Mouse (Mus musculus) left cerebral cortex, adult 11 months (tissue): ENCODE results near the gene Nr6a1.

Experiments used
- DNase-seq: peaks from one replicate; pipeline ENCODE4 v3.0.0; 2022; ENCODE audit warnings: low spot score

Gene Nr6a1

DNA sequence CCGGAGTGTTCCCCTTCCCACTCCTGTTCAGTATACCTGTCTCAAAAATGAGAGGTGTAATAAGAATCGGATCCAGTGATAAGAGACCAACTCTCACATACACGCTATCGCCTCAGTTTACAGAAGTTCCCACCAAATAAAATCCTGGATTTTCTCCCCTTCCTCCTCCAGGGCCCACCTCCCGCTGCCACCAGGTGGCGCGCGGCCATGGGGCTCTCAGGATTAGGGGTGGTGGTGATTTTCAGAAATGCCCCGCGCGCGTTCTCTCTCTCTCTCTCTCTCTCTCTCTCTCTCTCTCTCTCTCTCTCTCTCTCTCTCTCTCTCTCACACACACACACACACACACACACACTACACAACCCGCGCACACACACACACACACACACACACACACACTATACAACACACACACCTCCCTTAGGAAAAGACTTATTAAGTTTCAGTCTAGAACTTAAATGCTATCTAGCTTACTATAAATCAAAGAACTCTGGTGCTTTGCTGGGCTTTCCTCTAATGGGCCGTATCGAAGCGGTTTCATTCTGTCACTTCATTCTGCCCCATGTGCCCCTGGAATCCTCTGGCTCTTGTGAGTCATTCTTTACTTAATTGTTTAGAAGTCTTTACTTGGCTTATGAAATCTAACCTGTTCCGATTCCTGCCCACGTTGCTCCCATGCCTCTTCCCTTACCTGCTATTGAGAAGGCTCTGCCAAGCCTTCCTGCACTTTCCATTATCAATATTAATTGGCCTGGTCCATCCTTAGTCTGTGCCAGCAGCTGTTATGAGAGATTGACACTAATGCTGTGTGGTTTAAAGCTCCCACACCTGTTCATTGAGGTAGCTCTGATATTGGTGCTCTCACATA lies at the start of gene Nr6a1:
Nr6a1 (minus strand) TSS at position 574 of the 865 bp plus-strand sequence.
- DNase-seq = no peak

DNA sequence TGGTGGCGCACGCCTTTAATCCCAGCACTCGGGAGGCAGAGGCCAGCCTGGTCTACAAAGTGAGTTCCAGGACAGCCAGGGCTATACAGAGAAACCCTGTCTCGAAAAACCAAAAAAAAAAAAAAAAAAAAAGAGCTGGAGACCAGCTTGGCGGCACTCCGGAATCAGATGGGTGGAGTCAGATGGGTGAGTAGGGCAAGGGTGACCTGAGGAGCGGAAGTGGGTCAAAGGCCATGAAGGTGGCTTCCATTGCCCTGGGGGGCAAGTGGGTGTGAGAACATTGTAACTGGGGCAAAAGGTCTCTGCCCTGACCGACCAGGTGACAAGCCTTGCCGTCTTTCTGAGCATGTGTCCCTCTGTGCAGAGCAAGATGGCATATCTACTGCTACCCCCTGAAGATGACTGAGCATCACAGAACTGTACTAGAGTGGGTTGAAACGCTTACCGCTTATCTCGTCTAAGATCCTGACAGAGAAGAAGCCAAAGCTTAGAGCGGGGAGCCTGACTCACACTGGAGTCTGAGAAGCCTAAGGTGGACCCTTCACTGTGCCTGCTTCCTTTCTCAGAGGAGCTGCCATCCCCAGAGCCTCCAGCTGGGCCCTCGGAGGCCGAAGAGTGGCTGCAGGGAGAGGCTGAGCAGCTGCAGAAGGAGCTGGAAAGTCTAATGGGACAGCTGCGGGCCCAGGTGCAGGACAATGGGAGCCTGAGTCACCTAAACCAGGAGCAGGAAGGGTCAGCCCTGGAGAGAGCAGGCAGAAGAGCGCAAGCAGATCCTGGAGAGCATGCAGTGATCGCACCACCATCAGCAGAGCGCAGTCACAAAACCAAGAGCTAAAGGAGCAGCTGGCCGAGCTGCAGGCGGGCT lies 48.7 kb upstream of the Nr6a1 start:
- DNase-seq = no peak

DNA sequence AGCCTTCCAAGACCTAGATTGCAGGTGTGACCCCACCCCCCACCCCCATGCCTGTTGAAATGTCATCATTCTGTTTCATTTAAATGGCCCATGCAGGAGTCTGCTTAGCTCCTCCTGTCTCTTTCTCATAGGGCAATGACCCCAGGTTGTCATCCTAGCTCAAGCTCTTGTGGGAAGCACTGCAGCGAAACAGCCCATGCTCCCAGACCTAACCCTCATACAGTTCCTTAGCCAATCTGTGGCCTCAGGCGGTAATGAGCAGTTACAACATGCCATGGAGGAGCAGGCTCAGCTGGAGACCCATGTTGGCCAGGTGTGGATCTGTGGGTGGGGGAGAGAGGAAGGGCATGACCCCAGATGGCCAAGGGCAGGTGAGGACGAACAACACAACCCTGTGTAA lies 47.7 kb upstream of the Nr6a1 start:
- no peak for DNase-seq

DNA sequence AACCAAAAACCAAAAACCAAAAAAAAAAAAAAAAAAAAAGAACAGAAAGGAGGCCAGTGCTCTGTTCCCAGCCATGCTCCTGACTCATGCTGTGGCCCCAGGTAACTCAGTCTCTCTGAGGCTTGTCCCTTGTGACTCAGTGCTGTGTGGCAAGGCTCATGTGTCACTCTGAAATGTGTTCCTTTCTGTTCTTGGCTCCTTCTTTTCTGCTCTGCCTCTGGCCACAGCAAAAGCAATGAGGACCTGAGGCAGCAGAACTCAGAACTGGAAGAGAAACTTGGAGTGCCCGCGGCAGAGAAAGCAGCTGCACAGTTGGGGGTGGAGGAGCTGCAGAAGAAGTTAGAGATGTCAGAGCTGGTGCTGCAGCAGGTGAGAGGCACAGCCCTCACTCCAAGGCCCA lies 46.7 kb upstream of the Nr6a1 start:
- DNase-seq = no peak

DNA sequence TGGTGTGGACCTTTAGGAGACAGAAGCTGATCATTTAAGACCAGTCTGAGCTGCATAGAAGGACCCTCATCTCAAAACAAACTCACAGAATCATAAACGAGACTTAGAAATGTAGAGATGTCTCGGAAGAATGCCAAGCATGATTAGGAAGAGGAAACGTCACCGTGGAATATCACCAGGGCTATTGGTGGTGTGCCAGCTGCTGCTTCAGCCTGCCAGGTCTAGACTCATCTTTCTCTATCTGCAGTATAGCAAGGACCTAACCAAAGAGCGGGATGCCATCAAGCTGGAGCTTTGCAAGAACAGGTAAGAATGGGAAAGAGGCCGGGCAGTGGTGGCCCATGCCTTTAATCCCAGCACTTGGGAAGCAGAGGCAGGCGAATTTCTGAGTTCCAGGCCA lies 46.2 kb upstream of the Nr6a1 start:
- no peak for DNase-seq

DNA sequence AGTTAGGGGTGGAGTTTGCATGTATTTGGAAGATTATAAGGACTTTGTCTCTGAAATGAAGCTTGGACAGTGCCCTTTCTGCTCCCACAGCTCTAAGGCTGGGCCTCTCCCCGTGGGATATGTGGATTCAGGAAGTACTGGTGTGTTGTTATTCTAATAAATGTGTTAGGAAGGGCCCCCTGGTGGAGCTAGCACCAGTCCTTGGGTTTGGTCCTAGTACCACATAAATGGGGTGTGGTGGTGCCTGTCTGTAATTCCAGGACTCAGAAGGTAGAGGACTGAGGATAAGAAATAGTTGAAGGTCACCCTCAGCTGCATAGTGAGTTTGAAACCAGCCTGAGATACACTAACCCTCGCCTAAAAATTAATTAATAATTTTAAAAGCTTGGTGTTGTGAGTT lies 45.7 kb upstream of the Nr6a1 start:
- DNase-seq = no peak

DNA sequence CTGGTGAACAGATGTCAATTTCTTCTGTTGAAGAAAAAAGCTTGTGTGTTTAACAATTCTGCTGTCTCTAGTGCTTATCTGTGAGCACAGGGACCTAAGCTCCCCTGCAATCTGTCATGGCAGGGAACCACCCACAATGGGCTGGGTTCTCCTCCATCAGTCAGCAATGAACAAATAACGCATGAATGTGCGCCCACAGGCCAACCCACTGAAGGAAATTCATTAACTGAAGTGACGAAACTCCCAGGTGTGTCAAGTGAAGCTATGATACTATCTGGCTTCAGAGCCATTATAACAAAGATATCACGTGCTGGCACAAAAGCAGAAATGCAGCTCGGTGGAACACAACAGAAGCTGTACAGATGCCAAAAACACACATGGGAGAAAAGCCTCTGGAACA lies 42.6 kb upstream of the Nr6a1 start:
- no peak for DNase-seq

DNA sequence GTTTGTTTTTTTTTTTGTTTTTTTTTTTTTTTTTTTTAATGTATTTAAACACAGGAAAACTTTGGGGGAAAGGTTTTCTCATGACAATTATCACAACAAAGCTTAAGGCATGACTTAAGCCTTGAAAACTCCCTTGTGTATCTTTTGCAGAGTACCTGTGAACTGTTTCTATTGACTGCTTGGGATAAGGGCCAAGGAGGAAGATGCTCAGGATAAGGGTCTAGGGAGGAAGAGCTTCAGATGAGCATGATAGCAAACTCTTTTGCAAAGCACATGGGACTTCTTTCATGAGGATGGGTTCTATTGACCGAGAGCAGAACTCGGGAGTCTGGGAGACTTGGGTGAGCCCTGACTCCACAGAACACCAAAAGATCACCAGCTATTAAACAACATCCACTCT lies 42.2 kb upstream of the Nr6a1 start:
- DNase-seq = no peak

DNA sequence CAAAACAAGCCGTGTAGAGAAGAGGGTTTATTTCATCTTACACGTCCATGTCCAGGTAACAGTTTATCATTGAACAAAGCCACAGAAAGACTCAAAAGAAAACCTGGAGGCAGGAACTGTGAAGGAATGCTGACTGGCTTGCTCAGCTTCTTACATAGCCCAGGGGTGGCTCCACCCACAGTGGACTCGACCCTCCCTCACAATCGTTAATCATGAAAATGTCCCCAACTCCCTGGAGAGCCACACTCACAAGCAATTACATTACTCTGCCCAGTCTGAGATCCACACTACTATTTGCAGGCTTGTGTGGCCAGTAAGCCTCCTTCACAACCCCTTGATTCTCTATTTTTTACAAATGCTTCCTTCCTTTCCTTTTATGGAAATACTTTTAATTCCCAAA lies 36.7 kb upstream of the Nr6a1 start:
- DNase-seq = no peak

DNA sequence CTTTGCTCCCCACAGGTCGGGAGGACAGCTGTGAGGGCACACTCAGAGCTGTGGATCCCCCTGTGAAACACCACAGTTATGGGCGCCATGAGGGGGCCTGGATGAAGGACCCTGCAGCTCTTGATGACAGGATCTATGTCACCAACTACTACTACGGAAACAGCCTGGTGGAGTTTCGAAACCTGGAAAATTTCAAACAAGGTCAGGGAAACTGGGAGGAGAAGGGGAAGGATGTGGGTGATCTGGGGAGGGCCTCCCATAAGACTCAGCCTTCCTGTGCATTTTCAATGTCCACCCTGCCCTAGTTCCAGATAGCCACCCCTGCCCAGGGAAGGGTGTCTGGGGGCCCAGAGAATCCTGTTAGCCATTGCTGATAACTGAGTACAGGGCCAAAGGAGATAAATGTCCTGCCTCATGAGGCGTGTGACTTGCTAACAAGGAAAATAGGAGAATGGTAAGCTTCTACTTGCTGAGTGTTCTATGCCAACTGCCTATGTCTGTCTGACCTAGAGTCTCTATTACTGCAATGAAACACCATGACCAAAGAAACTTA lies 30.3 kb upstream of the Nr6a1 start:
- DNase-seq = no peak

DNA sequence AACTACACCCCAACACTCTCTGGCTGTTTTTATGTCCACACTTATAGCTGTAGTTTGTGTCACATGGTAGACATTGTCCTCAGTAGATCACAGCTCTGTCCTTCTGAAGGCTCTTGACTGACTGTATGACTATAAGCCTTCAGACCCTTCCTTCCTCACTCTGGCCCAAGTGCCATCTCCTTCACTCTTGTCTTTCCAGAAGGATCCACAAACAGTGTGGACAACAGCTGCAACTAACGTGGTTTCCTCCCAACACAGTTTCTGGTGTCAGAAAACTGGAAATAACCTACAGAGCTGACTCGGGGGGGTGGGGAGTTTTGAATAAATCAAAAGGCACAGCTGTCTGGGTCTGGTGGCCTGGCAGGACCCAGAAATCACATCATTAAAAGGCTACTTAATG lies 28.6 kb upstream of the Nr6a1 start:
- DNase-seq = no peak

DNA sequence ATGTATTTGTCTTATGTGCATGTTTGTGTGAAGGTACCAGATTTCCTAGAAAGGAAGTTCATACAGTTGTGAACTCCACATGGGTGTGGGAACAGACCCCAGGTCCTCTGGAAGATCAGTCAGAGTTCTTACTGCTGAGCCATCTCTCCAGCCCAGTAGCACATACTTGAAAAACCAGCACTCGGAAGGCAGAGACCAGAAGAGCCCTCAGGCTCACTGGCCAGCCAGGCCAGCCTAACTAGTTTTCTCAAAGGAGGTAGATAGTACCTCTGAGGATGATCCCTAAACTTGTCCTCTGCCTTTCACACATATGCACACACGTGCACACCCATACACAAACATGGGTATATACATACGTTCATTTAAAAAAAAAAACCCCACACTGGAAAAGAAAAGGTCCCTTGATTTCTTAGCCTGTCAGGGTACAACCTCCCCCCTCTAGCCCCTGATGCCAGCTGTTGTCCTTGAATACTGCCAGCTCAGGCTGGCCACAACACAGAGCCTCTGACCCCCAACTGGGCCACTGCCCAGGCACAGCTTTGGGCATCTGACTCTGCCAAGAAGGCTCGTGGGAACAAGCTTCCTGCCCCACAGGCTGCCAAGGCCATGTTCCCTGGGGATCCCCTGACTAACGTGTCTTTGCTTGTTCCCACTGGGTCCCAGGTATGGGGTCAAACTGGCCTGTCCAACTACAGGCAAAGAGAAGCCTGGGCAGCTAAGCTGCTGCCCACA lies 25.8 kb upstream of the Nr6a1 start:
- DNase-seq = peak; percentile 39

DNA sequence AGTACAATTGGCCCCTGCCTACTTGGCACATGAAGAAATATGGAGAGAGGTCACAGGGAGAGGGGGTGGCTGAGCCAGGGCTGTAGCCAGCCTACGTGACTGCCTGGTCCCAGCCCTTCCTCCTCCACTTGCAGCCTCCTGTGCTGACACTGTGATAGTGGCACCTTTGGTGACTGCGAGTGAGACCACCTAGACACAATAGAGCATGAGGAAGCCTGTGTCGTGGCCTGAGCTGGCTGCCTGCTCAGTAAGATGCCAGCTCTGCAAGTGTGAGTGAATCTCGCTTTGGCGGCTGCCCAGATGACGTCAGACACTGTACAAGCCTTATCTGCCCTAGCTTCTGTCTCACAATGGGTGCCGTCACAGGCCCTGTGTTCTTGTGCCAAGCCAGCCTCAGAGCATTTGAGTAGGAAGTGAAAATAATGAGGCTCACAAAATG lies 22.8 kb upstream of the Nr6a1 start:
- DNase-seq = peak; percentile 71

DNA sequence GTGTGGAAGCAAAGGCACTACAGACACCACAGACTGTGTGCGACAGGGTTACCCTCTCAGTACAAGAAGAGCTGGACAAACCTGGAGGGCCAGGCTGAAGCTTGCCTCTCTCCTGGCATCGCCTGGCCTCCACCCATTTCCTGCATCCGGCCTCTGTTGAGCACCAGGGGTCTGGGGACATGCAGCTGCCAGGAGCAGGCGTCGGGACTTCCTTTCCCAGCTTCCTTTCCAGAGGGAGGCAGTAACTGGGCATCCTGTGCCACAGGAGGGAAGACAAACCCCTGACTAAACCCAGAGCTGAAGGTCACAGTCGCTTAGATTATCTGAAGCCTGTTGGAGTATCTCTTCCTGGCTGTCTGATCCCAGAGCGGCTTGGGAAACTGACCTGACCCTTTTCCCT lies 20.1 kb upstream of the Nr6a1 start:
- DNase-seq = no peak

DNA sequence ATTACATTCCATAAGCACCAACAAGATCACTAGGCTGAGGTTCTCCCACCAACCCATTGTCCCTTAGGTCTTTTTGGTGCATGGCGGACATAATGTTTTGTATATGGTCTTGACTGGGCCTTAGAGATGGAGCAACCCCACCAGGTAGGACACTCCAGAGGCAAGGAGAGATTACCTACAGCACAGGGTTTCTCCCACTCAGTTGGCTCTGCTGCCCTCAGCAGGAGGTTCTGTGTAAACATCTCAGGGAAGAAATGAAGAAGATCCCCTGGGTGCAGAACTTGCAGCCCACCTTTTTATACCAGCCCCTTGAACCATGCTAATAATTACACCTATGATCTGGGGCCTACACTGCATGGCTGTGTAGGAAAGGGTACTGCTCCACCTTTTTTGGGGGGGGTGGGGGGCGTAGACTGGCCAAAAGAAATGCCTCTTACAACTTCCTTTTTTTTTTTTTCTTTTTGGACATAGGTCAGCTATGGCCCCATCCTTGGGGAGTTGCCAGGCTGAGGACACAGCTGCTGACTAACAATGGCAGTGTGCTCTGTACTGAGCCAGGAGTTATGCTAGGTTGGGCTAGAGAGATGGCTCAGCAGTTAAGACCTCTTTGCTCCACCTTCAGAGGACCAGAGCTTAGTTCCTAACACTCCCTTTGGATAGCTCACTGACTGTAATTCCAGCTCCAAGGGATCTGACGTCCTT lies 17.1 kb upstream of the Nr6a1 start:
- no peak for DNase-seq

DNA sequence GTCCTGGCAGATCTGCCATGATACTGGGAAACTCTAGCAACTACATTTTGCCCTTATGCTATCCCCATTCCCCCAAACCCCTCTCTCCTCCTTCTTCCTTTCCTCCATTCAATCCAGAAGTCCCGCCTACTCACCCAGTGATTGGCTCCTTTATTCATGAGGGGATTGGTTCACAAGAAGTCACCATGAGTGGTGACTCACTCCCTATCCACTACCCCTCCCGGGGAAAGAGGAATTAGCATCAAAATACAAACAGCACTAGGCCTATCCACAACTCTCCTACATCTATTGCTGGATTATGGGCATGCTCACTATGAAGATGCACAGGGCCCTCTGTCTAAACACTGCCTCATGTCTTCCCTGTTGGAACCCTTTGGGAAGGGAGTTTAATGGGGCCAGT lies 16.5 kb upstream of the Nr6a1 start:
- DNase-seq = no peak

DNA sequence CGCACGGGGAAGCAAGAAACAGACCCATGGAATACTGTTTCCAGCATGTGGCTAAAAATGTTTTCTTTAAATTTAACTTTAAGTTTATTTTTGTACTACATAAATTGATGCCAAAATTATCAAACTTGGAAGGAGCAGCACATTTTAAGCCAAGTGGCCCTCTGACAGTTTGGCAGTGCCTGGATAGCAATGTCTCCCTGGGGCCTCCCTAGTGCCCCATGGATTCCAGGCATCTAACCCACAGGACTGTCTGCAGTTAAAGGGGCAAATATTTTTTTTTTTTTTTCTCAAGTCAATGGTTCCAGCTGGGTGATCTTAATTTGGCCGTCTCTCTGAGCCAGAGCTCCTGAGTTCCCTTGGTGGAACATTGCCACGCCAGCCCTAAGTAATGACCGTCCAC lies 15.7 kb upstream of the Nr6a1 start:
- DNase-seq = no peak

DNA sequence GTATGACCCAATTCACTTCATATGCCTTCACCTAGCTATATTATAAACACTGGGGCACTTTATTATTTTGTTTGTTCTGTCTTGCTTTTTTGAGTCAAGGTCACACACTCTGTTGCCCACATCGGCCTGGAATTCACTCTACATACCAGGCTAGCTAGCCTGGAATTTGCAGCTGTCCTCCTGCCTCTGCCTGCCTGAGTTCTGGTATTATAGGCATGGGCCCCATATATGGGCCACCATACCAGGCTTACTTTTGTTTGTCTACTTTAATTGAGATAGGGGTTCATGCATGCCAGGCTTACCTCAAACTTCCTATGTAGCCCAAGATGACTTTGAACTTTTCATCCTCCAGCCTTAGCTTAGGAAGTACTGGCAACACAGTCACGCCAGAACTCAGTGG lies 14.4 kb upstream of the Nr6a1 start:
- no peak for DNase-seq

DNA sequence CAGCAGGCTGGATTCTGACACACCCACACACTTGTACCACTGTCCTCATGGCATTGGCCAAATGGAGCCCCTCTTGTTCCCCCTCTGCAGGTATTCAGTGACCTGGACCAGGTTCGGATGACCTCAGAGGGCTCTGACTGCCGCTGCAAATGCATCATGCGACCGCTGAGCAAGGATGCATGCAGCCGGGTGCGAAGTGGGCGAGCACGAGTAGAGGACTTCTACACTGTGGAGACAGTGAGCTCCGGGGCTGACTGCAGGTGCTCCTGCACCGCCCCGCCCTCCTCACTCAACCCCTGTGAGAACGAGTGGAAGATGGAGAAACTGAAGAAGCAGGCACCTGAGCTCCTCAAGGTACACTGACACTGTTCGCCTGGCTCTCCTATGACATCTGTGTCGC lies 13.9 kb upstream of the Nr6a1 start:
- DNase-seq = no peak

DNA sequence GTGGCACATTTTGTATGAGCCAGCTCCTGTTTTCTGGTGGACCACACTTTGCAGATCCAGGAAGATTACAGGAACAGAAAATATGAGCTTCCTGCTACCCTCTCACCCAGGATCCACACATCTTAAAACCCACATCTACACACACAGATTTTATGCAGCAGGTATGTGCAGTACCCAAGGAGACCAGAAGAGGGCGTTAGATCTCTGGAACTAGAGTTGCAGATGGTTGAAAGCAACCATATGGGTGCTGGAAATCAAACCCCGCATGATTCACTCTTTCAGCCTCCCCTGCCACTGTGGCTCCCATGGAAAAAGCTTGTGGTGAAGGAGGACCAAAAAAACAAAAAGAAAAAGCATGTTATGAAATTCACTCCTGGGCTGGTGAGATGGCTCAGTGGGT lies 11.6 kb upstream of the Nr6a1 start:
- no peak for DNase-seq

DNA sequence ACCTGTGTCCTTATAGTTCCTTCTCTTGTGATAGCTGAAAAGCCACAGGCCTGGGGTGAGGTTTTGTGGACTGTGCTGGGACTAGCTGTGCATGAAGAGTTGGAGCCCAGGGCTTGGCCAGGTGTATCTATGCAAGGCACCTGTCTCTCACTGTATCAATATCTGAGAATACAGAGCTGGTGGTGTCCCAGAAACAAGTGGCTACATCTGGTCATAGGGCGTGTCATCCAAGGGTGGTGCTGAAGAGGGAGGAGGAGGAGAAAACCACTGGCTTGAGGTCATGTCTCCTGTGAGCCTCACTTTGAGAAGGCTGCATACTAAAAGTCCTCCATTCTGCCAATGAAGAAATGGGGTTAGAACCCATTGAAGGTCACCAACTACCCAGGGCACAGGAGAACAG lies 10.5 kb upstream of the Nr6a1 start:
- no peak for DNase-seq

DNA sequence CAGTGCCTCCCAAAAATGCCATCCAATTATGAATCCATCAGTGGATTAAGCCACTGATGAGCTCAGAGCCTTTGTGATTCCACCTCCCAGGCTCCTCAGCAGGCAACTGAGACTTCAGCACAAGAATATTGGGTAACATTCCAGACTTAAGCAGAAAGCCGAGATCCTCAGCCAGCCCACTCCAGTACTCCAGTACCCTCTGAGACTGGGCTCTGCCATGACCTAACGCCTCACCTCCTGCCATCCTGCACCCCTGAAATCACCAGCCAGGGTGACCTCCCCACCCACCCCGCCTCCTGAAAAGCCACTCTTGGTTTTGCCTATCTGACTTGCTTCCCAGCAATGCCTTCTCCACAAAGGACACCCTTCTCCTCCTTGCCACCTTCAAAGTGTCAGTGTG lies 9.9 kb upstream of the Nr6a1 start:
- no peak for DNase-seq
